Mouse (Mus musculus) stomach, postnatal 0 days (tissue): ENCODE results near the gene Gm6217. TPM values are rescaled to one million over a fixed set of nuclear protein-coding genes. Genes with fewer than 3 reads are reported as not detected.
"Not testable (repeated sequence)": the region's sequence is repeated elsewhere in the genome, so short reads cannot be mapped to it uniquely, and the experiment has no call there.

ENCODE experiments used
- ATAC-seq: fragments of 200-750 bp; cut with Nextera tagmentation; 2 replicates; pipeline ENCODE4 v1.8.0; 2017; ENCODE audit not compliant: low FRiP score, low TSS enrichment
- DNase-seq: peaks from one replicate; pipeline ENCODE4 v3.0.0-alpha.2; 2016; ENCODE audit warnings: low spot score
- H3K27ac ChIP-seq: fragments of 300-500 bp; sonication (generic); replicated peaks from 2 replicates; pipeline ENCODE4 v1.5.1; 2014; ENCODE audit warnings: mild to moderate bottlenecking, control low read depth
- H3K27me3 ChIP-seq: fragments of 300-500 bp; sonication (generic); 2 replicates; pipeline ENCODE4 v1.6.1; 2014; ENCODE audit warnings: low read length; ENCODE audit not compliant: control insufficient read depth, insufficient read depth
- H3K36me3 ChIP-seq: fragments of 300-500 bp; sonication (generic); 2 replicates; pipeline ENCODE4 v1.6.1; 2014; ENCODE audit warnings: low read length, mixed read lengths; ENCODE audit not compliant: control insufficient read depth, insufficient read depth
- H3K4me1 ChIP-seq: fragments of 300-500 bp; sonication (generic); replicated peaks from 2 replicates; pipeline ENCODE4 v1.6.1; 2014; ENCODE audit warnings: antibody characterized with exemption; ENCODE audit not compliant: control insufficient read depth, insufficient read depth
- H3K4me2 ChIP-seq: fragments of 300-500 bp; sonication (generic); replicated peaks from 2 replicates; pipeline ENCODE4 v1.6.1; 2014; ENCODE audit warnings: low read depth, mild to moderate bottlenecking, control low read depth, moderate library complexity
- H3K4me3 ChIP-seq: fragments of 300-500 bp; sonication (generic); 2 replicates; pipeline ENCODE4 v1.5.1; 2014; ENCODE audit warnings: low read depth, low read length, control low read depth
- H3K9ac ChIP-seq: fragments of 300-500 bp; sonication (generic); 2 replicates; pipeline ENCODE4 v1.6.1; 2014; ENCODE audit warnings: mild to moderate bottlenecking, low read length, control low read depth, mixed read lengths
- H3K9me3 ChIP-seq: fragments of 300-500 bp; sonication (generic); 2 replicates; pipeline ENCODE4 v1.6.1; 2016; ENCODE audit warnings: low read length; ENCODE audit not compliant: control insufficient read depth
- CTCF ChIP-seq: IDR thresholded peaks from 2 replicates; pipeline ENCODE4 v1.5.1; 2016; ENCODE audit warnings: antibody characterized with exemption, low read depth, mild to moderate bottlenecking, moderate library complexity
- EP300 ChIP-seq: optimal IDR thresholded peaks from 2 replicates; pipeline ENCODE3; 2016; ENCODE audit warnings: antibody characterized with exemption
- WGBS: fragments of 180-500 bp; shearing (Covaris S2); extraction: QIAGEN DNeasy Blood & Tissue Kit; methylation state at CpG from one replicate; pipeline ENCODE4 v1.1.7; 2014; 5-methylcytosine and 5-hydroxymethylcytosine counted together
- polyA plus RNA-seq: library from polyadenylated mRNA; unstranded; fragments of >200 nt; fragmentation: Nextera tagmentation; extraction: Ambion mirVana; gene quantifications from 2 replicates; pipeline ENCODE4 v1.2.1, GENCODE M21; 2015

The Gm6217 gene
- polyA plus RNA-seq, 1 experiment from 2014 or later: not detected

GRCm38 (mm10) chr1:82972046-82972445 is 40.8 kb upstream of the Gm6217 start:
- DNase-seq: peak; percentile 27
- ATAC-seq: no peak

GRCm38 (mm10) chr1:82966413-82966812 is 35.2 kb upstream of the Gm6217 start:
- H3K27me3 ChIP-seq: no peaks in the 10 kb centered on the region
- H3K9ac ChIP-seq: no peak overlapping the region
- TF ChIP-seq CTCF (no peak), EP300 (no peak)
- H3K27ac ChIP-seq: no peak overlapping the region
- no peak overlapping the region for H3K4me3 ChIP-seq
- no peaks in the 10 kb centered on the region for H3K9me3 ChIP-seq
- H3K36me3 ChIP-seq: no peaks in the 10 kb centered on the region
- H3K4me2 ChIP-seq: no peak overlapping the region
- DNase-seq: no peak
- H3K4me1 ChIP-seq: no peaks in the 10 kb centered on the region
- WGBS: 71% methylated on average over 3 of the region's 3 CpGs
- ATAC-seq: no peak

More at GRCm38 (mm10) chr1:82972046-82972445, 40.8 kb upstream of the Gm6217 start:
- WGBS: 18% methylated on average over 4 of the region's 4 CpGs
- Histone ChIP-seq H3K27ac (no peak overlapping the region), H3K4me3 (no peak overlapping the region), H3K4me1 (no peaks in the 10 kb centered on the region), H3K9me3 (no peaks in the 10 kb centered on the region), H3K27me3 (no peaks in the 10 kb centered on the region), H3K4me2 (no peak overlapping the region), H3K36me3 (no peaks in the 10 kb centered on the region), H3K9ac (no peak overlapping the region)
- TF ChIP-seq EP300 (no peak), CTCF (no peak)

DNA sequence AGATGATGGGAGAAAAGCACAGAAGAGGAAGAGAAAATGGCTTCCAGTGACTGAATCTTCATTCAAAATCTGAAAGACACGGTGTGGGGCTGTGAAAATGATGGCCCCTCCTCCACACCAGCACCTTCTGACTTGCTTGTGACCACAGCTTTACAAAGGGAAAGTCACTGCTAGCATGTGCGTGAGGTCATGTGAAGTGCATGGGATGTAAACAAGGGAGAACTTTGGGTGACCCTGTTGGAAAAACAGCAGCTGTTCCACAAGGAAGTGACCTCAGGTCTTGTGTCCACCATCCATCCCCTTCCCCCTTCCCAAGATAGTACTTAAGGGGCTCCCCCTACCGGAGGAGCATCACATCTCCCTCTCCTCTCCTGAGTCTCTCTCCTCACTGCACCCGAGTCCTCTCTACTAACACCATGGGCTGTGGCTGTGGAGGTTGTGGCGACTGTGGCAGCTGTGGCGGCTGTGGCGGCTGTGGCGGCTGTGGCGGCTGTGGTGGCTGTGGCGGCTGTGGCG is 28.7 kb upstream of the Gm6217 start, which contains the start of gene Gm47955:
Gene Gm47955, plus strand, starts transcription at position 417 of the 516 bp plus-strand sequence.
- H3K27me3 ChIP-seq: no peaks in the 10 kb centered on the region
- no peak within 1 kb of the TSS for H3K9ac ChIP-seq
- TF ChIP-seq CTCF: no peak
- TF ChIP-seq EP300: no peak
- H3K27ac ChIP-seq: no peak within 1 kb of the TSS
- no peaks in the 10 kb centered on the region for H3K9me3 ChIP-seq
- no peaks in the 10 kb centered on the region for H3K4me1 ChIP-seq
- WGBS: 64% methylated on average over 5 of the region's 11 CpGs
- H3K36me3 ChIP-seq: no peaks in the 10 kb centered on the region
- no peak within 1 kb of the TSS for H3K4me2 ChIP-seq
- ATAC-seq (peak; percentile 56; the same call in 1 of the 2 replicates), DNase-seq (no peak)
- H3K4me3 ChIP-seq: no peak within 1 kb of the TSS

DNA sequence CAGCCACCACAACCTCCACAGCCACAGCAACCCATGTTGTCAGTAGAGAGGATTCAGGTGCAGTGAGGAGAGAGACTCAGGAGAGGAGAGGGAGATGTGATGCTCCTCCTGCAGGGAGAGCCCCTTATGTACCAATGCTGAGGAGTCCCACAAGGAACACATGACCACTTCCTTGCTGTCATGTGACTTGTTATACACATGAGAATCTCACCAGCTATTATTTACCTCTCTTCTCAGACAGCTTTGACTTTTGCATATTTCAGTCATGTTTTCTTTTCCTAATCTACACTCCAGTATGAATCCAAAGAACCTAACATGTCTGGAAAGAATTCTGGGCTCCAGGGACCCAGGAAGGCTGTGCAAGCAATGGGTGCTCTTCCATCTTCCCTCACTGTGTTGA is 24.7 kb upstream of the Gm6217 start, which contains the start of gene Gm7544:
Gene Gm7544, minus strand, starts transcription at position 101 of the 400 bp plus-strand sequence.
- H3K9ac ChIP-seq, H3K4me3 ChIP-seq, DNase-seq, ATAC-seq, H3K36me3 ChIP-seq, H3K27ac ChIP-seq, H3K4me1 ChIP-seq, H3K9me3 ChIP-seq, H3K4me2 ChIP-seq, H3K27me3 ChIP-seq: not testable (repeated sequence)

GRCm38 (mm10) chr1:82948601-82949000 is 17.4 kb upstream of the Gm6217 start:
- H3K27me3 ChIP-seq: no peaks in the 10 kb centered on the region
- H3K4me1 ChIP-seq: no peaks in the 10 kb centered on the region
- TF ChIP-seq EP300 (no peak), CTCF (no peak)
- H3K9ac ChIP-seq: no peak overlapping the region
- H3K4me2 ChIP-seq: no peak overlapping the region
- no peak for DNase-seq
- no peaks in the 10 kb centered on the region for H3K36me3 ChIP-seq
- no peak for ATAC-seq
- no peak overlapping the region for H3K27ac ChIP-seq
- no peaks in the 10 kb centered on the region for H3K9me3 ChIP-seq
- no peak overlapping the region for H3K4me3 ChIP-seq
- WGBS: 86% methylated on average over 2 of the region's 2 CpGs

DNA sequence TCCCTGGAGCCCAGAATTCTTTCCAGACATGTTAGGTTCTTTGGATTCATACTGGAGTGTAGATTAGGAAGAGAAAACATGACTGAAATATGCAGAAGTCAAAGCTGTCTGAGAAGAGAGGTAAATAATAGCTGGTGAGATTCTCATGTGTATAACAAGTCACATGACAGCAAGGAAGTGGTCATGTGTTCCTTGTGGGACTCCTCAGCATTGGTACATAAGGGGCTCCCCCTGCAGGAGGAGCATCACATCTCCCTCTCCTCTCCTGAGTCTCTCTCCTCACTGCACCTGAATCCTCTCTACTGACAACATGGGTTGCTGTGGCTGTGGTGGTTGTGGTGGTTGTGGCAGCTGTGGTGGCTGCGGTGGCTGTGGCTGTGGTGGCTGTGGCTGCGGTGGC is 14.8 kb upstream of the Gm6217 start:
- WGBS: 100% methylated on average over 1 of the region's 2 CpGs
- DNase-seq, H3K27ac ChIP-seq, ATAC-seq, H3K9ac ChIP-seq, H3K4me2 ChIP-seq, H3K9me3 ChIP-seq, H3K4me3 ChIP-seq, H3K27me3 ChIP-seq, H3K4me1 ChIP-seq, H3K36me3 ChIP-seq: not testable (repeated sequence)
- 0 out of 2 replicates have a peak, but pooled peaks have one; percentile 5 for TF ChIP-seq CTCF

DNA sequence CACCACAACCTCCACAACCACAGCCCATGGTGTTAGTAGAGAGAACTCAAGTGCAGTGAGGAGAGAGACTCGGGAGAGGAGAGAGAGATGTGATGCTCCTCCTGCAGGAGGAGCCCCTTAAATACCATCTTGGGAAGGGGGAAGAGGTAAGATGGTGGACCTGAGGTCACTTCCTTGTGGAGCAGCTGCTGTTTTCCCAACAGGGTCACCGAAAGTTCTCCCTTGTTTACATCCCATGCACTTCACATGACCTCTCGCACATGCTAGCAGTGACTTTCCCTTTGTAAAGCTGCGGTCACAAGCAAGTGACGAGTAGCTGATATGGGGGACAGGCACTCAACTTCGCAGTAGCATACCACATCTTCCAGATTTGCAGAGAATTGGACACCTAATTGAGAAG is 12.1 kb upstream of the Gm6217 start, which contains the start of gene A030003K21Rik:
Gene A030003K21Rik, minus strand, starts transcription at position 94 of the 400 bp plus-strand sequence.
- H3K27ac ChIP-seq, H3K9ac ChIP-seq, H3K36me3 ChIP-seq, DNase-seq, H3K4me1 ChIP-seq, H3K4me2 ChIP-seq, H3K9me3 ChIP-seq, H3K27me3 ChIP-seq, H3K4me3 ChIP-seq: not testable (repeated sequence)
- peak; percentile 78 for ATAC-seq
- WGBS: no CpG with 5 or more reads among the region's 6 CpGs

DNA sequence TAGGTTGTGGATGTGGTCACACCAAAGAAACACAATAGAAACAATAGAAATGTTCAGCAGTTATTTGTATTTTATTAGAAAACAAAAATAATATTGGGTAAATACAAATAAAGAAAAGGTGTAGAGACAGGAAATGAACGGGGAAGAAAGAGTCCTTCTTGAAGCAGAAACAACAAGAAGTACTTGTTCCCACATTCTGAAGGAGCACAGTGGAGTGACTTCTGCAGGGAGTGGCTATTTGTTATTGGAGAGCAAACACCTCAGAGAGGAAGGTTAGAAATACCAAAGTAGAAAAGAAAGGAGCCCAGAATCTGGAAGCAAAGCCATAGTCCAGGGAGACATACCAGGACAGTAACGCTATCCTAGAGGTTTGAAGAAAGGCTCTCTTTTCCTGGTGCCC is 11.3 kb upstream of the Gm6217 start:
- not testable (repeated sequence) for H3K4me1 ChIP-seq, H3K36me3 ChIP-seq, H3K9ac ChIP-seq, H3K27me3 ChIP-seq, H3K4me2 ChIP-seq, H3K9me3 ChIP-seq, H3K27ac ChIP-seq, DNase-seq, H3K4me3 ChIP-seq
- whole genome bisulfite sequencing: 47% methylated on average over 1 of the region's 2 CpGs
- ATAC-seq: 0 out of 2 replicates have a peak, but pooled peaks have one; percentile 34
